Mouse (Mus musculus): Measurements from ENCODE around the gene Acrv1.
"Not testable (repeated sequence)": the region's sequence is repeated elsewhere in the genome, so short reads cannot be mapped to it uniquely, and the experiment has no call there.

The Acrv1 gene

GRCm38 (mm10) chr9:36692920-36693319 lies at the start of gene Acrv1:
TSS of gene Acrv1 (plus strand) at chr9:36693220.
- no peak for DNase-seq (ENCODE audit: low spot score in 2 of 2)

- DNase-seq (ENCODE audit: low spot score in 2 of 2), result not testable (repeated sequence)
Measured at GRCm38 (mm10) chr9:36643276-36643675, 49.7 kb upstream of the Acrv1 start, which contains the start of gene A630095E13Rik. TSS of gene A630095E13Rik (minus strand) at chr9:36643376.

GRCm38 (mm10) chr9:36681424-36681823 lies 11.6 kb upstream of the Acrv1 start:
- no peak for DNase-seq (ENCODE audit: low spot score in 2 of 2)

- no peak for DNase-seq (ENCODE audit: low spot score in 2 of 2)
Measured at GRCm38 (mm10) chr9:36687329-36687728, 5.7 kb upstream of the Acrv1 start.

- DNase-seq (ENCODE audit: low spot score in 2 of 2), result no peak
Measured at GRCm38 (mm10) chr9:36694276-36694675, 1.3 kb downstream of the Acrv1 start.

GRCm38 (mm10) chr9:36705923-36706322 lies 12.9 kb downstream of the Acrv1 start:
- DNase-seq (ENCODE audit: low spot score in 2 of 2), result no peak

GRCm38 (mm10) chr9:36707304-36707703 lies 14.3 kb downstream of the Acrv1 start:
- DNase-seq (ENCODE audit: low spot score in 2 of 2), result no peak

GRCm38 (mm10) chr9:36716624-36717023 lies 23.6 kb downstream of the Acrv1 start:
- no peak for DNase-seq (ENCODE audit: low spot score in 2 of 2)

- DNase-seq (ENCODE audit: low spot score in 2 of 2), result peak; percentile 90
Measured at GRCm38 (mm10) chr9:36726131-36727033, 33.4 kb downstream of the Acrv1 start.

GRCm38 (mm10) chr9:36727034-36727755 lies 34.2 kb downstream of the Acrv1 start, which contains the start of gene Chek1:
TSS of gene Chek1 (minus strand) at chr9:36727065.
- no peak for DNase-seq (ENCODE audit: low spot score in 2 of 2)
